Mouse (Mus musculus) heart, postnatal 14 days (tissue): ENCODE measurements around the gene Usf3. TPM values are rescaled to one million over a fixed set of nuclear protein-coding genes. Genes with fewer than 3 reads are reported as not detected.

Experiments
- DNase-seq, 2 experiments: peaks; one replicate each; pipeline ENCODE4 v3.0.0; 2021 to 2022
- intact Hi-C: fragments of 180-260 bp; cut with DNase I; formaldehyde crosslinking; loops from one replicate; pipeline ENCODE4 v1.15.1; 2025
- total RNA-seq, 2 experiments: library from RNA; stranded (reverse); gene quantifications; 2 replicates each; pipeline ENCODE4 v1.2.3; 2021

Usf3 gene
- total RNA-seq, 2 experiments from 2014 or later = 21.0 to 22.3 TPM

DNA sequence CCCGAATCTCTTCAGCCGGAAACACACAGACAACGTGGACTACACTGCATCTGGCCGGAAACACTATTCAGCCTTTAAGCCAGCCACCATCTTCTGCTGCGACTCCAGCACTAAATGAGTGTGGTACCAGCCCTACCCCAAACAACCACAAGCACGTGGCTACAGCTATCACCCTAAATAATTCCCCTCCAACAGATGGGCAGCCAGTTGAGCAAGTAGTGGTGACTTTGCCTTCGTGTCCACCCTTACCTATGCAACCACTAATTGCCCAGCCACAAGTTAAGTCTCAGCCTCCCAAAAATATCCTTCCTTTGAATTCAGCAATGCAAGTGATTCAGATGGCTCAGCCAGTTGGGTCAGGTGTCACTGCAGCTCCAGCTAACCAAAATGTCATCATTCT is 43.4 kb downstream of the Usf3 start:
- intact Hi-C loops = no loop called here
- DNase-seq = no peak

DNA sequence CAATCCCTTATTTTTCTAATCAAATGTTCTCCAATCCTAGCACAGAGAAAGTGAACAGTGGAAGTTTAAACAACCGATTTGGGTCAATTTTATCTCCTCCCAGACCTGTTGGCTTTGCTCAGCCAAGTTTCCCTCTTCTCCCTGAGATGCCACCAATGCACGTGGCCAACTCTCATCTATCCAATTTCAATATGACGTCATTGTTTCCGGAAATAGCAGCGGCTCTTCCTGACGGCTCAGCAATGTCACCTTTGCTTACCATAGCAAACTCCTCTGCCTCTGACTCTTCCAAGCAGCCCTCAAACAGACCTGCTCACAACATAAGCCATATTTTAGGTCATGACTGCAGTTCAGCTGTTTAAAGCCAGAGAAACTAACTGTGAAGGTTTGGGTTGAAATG is 48.4 kb downstream of the Usf3 start:
- intact Hi-C loops = no loop called here
- no peak for DNase-seq

- no peak for DNase-seq
- intact Hi-C loops = no loop called here
Measured at GRCm38 (mm10) chr16:44226706-44227291, 53.8 kb downstream of the Usf3 start.

DNA sequence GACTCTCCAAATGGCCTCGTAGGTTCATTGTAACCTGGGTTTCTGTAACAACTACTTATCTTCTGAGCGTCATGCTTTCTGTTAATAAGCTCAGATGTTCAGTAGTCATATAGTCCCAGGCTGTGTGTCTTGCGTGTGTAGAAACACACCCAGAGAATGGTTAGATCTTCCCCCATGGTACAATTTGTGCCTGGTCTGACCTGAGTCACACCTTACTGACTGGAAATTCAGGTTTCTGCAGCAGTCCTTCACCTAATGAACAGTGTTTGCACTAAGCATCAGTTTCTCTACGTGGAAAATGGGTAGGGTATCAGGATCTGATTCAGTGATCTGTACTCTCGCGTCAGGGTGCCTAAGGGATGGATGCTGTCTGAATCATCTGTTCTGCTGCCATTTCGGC is 60.0 kb downstream of the Usf3 start:
- no peak for DNase-seq
- intact Hi-C loops = no loop called here

GRCm38 (mm10) chr16:44237836-44238235 is 64.8 kb downstream of the Usf3 start:
- no peak for DNase-seq
- intact Hi-C loops = no loop called here

DNA sequence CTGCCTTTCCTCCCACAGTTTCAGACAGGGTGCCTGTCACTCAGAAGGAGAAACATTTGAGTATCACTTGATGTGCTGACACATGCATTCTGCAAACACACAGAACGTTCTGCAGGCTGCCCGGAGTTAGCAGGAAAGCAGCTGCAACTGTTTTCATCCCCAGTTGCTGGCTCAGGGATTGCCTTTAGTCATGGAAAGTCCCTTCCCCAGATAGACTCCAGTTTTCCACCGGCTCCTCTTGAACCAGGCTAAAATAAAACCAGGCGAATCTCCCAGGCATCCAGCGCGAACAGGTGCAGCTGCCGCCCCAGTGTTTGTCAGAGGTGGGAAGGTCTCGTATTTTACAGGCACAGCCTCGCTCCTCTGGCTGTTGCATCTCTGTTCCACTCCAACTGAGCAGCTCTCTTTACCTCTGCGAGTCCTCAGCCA is 65.8 kb downstream of the Usf3 start:
- intact Hi-C loops = no loop called here
- no peak for DNase-seq

DNA sequence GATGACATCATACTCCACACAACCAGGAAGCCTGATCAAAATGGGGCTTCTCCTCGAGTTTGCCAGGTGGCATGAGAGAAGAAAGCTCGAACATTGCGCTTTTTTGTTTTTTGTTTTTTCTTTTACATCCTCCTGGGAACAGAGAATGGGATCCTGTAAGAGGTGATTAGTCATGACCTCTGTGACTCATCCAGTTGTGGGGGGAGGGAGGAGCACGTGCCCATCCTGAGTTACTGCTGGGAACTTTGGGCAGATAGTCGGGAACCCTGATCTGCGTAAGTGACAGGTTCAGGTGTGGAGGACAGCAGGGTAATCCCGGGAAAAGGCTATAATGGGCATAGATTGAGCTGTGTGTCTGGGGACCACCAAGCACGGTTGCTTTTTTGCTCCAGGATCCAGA is 67.4 kb downstream of the Usf3 start:
- intact Hi-C loops = loop anchor here (5.0 kb wide), 1 partner anchor 47 kb away; no protein-coding TSS in a partner anchor
- DNase-seq = no peak

GRCm38 (mm10) chr16:44242633-44243032 is 69.6 kb downstream of the Usf3 start:
- intact Hi-C loops = loop anchor here (1.0 to 5.0 kb wide), 2 partner anchors 45 to 120 kb away; no protein-coding TSS in a partner anchor
- peak; percentile 74 to 83 for DNase-seq

GRCm38 (mm10) chr16:44243323-44243722 is 70.3 kb downstream of the Usf3 start:
- DNase-seq = no peak
- intact Hi-C loops = loop anchor here (1.0 to 5.0 kb wide), 2 partner anchors 44 to 119 kb away; no protein-coding TSS in a partner anchor

- intact Hi-C loops = no loop called here
- DNase-seq = no peak
Measured at GRCm38 (mm10) chr16:44249985-44250384, 76.9 kb downstream of the Usf3 start.

GRCm38 (mm10) chr16:44252735-44253134 is 79.7 kb downstream of the Usf3 start:
- intact Hi-C loops = no loop called here
- DNase-seq = no peak

DNA sequence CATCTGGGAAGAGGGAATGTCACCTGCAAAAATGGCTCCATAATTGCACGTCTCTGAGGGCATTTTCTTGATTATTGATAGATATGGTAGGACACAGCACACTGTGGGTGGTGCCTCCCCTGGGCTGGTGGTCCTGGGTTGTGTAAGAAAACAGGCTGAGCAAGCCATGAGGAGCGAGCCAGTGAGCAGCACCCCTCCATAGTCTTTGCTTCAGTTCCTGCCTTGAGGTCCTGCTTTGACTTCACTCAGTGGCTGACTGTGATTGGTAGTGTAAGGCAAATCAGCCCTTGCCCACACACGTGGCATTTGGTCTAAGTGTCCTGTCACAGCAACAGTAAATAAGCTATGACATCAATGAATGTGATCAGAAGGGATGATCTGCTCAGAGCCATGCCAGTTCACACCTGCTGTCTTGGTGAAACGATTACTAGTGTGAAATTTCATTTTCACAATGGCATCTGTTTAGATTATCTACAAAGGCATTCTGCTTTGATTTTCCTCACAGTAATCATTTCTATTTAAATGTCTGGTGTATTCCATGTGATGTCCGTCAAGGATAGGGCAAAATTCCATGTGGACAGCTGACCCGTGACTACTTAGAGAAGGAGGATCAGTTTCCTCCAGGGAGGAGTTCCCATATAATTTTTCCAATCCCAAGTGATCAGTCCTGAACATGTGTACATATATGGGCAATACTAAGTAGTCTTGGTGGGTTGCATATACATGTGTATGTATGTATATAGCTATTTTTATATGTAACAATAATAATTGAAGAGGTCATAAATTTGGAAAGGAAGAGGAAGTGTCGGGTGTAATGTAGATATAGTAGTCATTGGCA is 81.0 kb downstream of the Usf3 start:
- DNase-seq = no peak
- intact Hi-C loops = no loop called here

- DNase-seq = peak; percentile 64 to 73
- intact Hi-C loops = no loop called here
Measured at GRCm38 (mm10) chr16:44254698-44255097, 81.7 kb downstream of the Usf3 start.

- DNase-seq = no peak
- intact Hi-C loops = no loop called here
Measured at GRCm38 (mm10) chr16:44257476-44257875, 84.4 kb downstream of the Usf3 start.

DNA sequence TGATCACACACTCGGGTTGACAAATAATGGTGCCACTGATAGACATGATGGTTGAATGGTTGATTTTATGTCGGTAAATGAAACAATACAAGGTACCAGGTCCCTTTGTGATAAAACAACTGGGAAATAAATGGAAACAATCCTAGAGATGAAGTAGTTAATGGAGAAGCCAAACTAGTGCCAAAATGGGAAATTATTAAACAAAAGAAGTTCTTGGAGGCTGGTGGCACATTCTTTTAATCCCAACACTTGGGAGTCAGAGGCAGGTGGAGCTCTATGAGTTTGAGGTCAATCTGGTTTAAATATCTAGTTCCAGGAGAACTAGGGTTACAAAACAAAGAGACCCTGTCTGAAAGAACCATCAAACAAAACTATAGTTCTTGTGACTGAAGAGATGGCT is 91.9 kb downstream of the Usf3 start:
- intact Hi-C loops = no loop called here
- DNase-seq = no peak

DNA sequence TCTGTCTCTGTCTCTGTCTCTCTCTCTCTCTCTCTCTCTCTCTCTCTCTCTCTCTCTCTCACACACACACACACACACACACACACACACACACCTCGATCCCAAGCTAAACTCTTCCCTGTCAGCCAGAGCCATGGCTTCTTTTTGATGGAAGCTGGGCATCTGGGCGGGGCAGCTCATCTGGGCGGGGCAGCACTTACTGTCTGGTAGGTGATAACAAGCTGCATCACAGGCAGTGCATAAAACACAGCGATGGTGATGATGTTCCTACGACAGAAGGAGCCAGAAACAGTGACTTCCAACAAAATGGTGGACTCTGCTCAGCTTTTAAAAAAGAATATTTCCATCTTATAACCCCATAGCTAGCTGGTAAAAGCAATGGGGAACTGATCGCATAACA is 92.5 kb downstream of the Usf3 start:
- intact Hi-C loops = no loop called here
- no peak for DNase-seq

DNA sequence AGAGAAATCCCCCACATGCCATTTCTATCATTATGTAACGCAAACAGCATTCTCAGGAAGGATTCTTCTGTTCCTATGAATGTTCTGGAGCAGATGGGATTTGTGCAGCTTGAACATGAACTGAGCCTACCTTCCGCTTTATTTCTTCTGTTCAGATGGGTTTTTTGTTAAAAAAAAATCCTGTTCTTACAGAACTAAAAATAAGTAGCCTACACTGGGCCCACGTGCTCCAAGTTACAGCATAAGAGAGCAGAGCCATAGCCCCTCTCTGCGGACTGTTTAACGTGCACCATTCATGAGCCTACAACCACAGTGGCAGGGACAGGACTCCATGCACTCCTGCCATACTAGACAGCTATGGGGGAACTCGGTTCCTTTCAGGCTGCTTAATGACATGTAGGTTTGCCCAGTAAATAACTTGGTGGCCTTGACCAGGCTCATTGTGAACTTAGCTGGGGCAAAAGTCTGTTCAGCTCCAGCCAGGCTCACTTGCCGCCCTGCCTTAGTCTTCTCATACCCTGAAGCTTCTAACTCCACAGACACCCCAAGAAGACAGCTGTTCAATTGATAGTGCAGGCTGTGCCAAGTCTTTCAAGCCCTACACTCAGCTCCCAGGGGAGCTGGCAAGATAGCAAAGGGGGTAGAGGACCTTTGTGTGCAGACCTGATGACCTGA is 95.6 kb downstream of the Usf3 start:
- intact Hi-C loops = no loop called here
- no peak for DNase-seq

GRCm38 (mm10) chr16:44269578-44269977 is 96.5 kb downstream of the Usf3 start:
- DNase-seq = no peak
- intact Hi-C loops = no loop called here

DNA sequence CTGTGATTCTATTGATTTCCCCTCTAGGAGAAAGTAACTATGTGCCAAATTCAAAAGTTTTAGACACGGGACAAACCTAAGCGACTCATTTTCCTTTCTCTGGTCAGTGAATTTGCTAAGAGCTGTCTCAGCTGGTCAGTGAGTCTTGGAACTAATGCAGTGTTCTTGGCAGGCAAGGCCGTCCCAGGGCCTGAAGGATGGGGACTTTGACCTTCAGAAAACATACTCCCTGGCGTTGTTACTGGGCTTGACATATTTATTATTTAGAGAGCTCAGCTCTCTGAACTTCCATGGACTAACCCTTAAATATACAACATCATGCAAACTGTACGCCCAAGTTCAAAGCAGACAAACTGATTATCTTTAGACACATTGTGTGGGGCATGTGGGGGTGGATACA is 97.6 kb downstream of the Usf3 start:
- intact Hi-C loops = no loop called here

DNA sequence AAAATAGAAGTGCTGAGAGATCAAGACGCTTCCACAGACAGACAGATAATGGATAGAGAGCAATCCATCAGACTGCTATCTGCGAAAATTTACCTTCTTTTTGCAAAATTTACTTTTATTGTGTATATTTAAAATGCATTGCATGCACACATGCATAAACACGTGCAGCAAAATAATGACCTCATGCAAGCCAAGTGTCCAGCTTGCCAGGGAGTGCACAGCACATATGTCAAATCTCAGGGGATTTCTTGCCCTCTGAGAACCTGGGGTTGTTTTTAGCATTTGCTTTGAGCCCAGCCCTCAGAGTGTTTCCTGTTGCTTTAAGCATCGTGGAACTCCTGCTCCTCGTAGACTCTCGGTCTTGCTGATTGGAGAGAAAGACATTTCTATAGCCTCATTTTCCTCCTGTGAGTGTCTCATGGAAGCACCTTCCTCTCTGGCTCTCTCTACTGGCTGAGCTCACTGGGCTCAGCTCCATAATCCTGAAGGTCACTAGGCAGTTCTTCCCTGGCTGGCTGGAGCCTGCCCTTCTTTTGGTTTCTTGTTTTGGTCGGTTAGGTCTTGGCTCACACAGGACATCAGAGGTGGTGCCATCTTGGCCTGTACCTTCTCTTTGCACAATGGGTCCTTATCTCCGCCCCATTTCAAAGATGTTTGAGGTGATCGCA is 98.5 kb downstream of the Usf3 start:
- intact Hi-C loops = no loop called here
- peak; percentile 6 to 37 for DNase-seq

More for the DNA sequence above, 97.6 kb downstream of the Usf3 start:
- DNase-seq = peak; percentile 19 to 47
